Mouse (Mus musculus): ENCODE results near the gene Cyb561a3.

DNA sequence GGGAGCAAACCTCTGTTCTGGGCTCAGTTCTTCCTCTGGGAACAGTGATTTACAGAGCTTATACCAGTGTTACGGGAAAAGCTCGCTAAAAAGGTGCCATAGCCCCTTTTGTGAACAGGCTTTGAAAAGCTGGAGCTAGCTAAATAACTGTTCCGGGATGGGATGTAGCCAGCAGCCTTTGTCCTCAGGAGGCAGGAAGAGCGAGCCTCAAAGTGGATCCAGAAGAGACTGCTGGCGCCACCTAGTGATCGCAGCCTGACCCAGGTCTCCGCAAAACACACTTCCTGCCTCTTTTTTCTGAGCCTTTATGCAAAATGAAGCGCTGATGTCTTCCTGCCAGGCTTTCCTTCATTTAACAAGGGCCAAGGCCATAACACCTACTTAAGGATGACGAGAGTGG is 25.8 kb downstream of the Cyb561a3 start:
- TF ChIP-seq POLR2A (IDR thresholded peaks at IDR 0.05; ENCODE audit: insufficient read length, low read depth) (no peak), E2F4 (IDR thresholded peaks at IDR 0.05; ENCODE audit: insufficient read depth) (no peak)

Data from myocyte (in vitro differentiated cells).